Mouse (Mus musculus): Measurements from ENCODE around the gene Rilpl1. TPM values are rescaled to one million over a fixed set of nuclear protein-coding genes. Genes with fewer than 3 reads are reported as not detected.
"Not testable (repeated sequence)": the region's sequence is repeated elsewhere in the genome, so short reads cannot be mapped to it uniquely, and the experiment has no call there.

Rilpl1 gene
- 100 to 1,000 TPM; 209 to 229 TPM for total RNA-seq (2021)

DNA sequence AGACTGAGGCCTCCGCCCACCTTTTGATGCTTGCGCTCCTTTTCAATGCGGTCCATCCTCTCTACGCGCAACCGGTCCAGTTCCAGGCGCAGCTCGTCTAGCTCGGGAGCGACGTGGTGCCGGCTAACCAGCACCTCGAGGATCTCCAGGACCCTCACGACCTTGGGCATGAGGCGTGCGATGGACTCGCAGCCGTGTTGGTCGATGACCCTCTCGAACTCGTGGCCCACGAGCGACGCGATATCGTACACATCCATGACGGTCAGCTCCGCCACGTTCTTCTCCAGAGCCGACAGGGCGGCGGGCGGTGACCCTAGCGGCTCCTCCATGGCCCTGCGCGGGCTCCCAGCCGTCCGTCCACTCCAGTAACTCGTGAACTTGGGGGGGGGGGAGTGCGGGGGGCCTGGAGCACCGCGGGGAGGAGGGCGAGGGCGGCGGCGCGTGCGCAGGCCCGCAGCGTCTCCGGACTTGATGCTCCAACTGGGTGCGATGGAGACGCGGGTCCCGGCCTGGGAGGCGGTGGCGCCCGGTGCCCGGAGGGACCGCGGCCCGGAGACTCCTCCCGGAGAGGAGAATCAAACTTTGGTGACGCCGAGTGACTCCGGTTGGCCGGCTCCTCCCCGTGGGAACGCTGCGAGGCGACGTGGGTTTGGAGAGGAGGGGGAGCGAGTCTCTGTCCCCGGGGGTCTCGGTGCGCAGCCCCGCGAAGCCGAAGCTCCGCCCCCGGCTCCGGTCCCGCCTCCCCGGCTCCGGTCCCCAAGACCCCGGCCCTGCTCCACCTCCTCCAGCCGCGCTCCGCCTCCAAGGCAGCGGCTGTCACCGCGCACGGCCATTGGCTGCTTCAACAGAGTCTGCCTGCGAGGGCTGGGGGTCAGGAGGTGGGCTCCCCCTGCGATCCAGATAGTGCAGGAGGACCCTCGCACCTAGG lies at the start of gene Rilpl1:
Gene Rilpl1 (minus strand): TSS at position 737 of the 928 bp plus-strand sequence.
- peak; percentile 86 to 90 for DNase-seq
- intact Hi-C loops (cut with DNase I): loop anchor here (2.0 kb wide), 2 partner anchors 32 to 48 kb away; partner anchors contain the start of gene Snrnp35

DNA sequence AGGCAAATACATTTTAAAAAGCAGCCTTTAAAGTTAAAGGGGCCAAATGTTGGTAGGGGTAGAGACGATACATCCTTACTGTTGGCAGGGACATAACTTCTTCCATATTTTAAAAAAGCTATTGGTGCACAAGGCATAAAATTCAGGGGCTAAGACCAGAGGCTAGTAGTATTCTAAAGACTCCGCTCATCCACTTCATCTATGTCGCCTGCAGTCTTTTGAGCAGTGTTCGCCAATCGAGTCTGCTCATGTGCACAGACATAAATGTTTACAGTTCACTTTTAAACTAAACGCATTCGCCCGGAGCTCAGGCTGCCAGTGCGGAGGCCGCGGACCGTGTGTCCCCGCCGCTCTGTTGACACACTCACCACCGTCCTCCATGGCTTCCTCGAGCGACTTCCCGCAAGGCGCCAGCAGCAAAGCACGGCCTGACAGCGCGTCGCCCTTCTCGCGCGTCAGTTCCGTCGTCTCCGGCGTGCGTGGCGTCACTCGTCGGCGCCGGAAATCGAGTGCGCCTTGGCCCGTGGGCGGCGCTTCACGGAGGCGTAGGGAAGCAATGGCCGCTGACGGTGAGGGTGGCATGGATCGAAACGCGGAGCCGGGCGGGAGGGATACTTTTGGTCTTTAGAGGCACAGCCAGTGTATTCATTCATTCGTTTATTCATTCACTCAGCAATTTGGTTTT lies 47.6 kb upstream of the Rilpl1 start, which contains the start of the genes Eif2b1 and Gtf2h3:
Gene Eif2b1 (minus strand): TSS at position 499 of the 685 bp plus-strand sequence.
Gene Gtf2h3 (plus strand): TSS at position 508 of the 685 bp plus-strand sequence.
- intact Hi-C loops (cut with DNase I): no loop called here
- DNase-seq: peak; percentile 92 to 97

- intact Hi-C loops (cut with DNase I): no loop called here
- DNase-seq: no peak
Measured at GRCm38 (mm10) chr5:124575467-124575866, 44.3 kb upstream of the Rilpl1 start.

DNA sequence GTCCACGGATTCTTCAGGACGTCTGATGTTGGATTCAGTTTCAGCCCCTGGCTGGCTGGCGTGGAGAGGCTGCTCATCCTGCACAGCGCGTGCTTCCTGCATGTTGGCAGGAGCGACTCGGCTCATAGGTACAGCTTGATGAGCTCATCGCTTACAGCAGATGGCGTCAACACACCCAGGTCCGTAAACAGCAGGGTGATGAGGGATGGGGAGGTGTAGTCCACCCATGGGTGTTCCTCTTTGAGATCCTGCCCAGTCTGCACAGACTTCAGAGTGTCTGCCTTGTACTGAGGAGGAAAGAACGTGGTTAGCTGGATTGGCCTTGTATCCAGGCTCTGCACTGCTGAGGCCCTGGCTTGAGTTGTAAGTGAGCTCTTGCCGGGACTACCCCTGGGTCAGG lies 39.9 kb upstream of the Rilpl1 start:
- DNase-seq: no peak
- intact Hi-C loops (cut with DNase I): no loop called here

DNA sequence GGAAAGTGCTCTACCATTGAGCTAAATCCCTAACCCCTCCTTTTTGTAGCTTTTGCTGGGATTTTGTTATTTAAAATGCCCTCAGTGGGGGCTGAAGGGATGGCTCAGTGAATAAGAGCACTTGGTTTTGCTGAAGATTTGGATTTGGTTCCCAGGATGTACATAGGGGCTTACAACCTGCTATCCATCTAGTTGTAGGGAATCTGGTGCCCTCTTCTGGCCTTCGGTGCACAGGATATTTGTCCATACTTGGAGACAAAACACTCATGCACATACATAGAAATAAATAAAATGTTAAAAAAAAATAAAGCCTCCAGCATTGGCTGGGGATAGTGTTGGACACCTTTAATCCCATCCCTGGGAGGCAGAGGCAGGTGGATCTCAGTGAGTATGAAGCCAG lies 24.0 kb upstream of the Rilpl1 start:
- intact Hi-C loops (cut with DNase I): no loop called here
- DNase-seq: no peak

- DNase-seq: no peak
- intact Hi-C loops (cut with DNase I): loop anchor here (5.0 kb wide), 1 partner anchor 201 kb away; no protein-coding TSS in a partner anchor
Measured at GRCm38 (mm10) chr5:124553607-124554006, 22.4 kb upstream of the Rilpl1 start.

GRCm38 (mm10) chr5:124552558-124553307 lies 21.5 kb upstream of the Rilpl1 start, which contains the start of gene Ddx55:
Gene Ddx55 (plus strand): TSS chr5:124552864.
- intact Hi-C loops (cut with DNase I): loop anchor here (5.0 kb wide), 1 partner anchor 200 kb away; no protein-coding TSS in a partner anchor
- peak; percentile 89 to 90 for DNase-seq

DNA sequence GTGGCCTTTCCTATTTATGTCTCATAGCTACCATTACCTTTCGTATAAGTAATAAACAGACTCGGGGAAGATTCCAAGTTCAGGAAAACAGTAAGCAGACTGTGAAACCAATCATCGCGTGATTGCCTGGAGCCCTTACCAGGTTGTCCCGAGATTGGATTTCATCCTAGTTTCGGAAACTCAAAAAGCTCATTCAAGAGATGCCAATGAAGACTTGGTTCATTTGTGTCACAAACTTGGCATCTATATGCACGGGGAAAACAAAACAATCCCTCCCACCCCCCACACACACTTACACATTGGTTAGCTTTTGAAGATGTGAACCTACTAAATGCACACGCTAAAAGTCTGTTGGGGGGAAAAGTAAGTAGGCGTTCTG lies 20.9 kb upstream of the Rilpl1 start:
- intact Hi-C loops (cut with DNase I): loop anchor here (5.0 kb wide), 1 partner anchor 200 kb away; no protein-coding TSS in a partner anchor

GRCm38 (mm10) chr5:124551349-124552093 lies 20.3 kb upstream of the Rilpl1 start:
- DNase-seq: not testable (repeated sequence)
- intact Hi-C loops (cut with DNase I): loop anchor here (5.0 kb wide), 1 partner anchor 199 kb away; no protein-coding TSS in a partner anchor

More for the DNA sequence above, 20.9 kb upstream of the Rilpl1 start:
- no peak for DNase-seq

GRCm38 (mm10) chr5:124550737-124551136 lies 19.5 kb upstream of the Rilpl1 start:
- not testable (repeated sequence) for DNase-seq
- intact Hi-C loops (cut with DNase I): loop anchor here (5.0 kb wide), 1 partner anchor 198 kb away; no protein-coding TSS in a partner anchor

- intact Hi-C loops (cut with DNase I): no loop called here
- no peak for DNase-seq
Measured at GRCm38 (mm10) chr5:124541602-124541973, 10.4 kb upstream of the Rilpl1 start.

DNA sequence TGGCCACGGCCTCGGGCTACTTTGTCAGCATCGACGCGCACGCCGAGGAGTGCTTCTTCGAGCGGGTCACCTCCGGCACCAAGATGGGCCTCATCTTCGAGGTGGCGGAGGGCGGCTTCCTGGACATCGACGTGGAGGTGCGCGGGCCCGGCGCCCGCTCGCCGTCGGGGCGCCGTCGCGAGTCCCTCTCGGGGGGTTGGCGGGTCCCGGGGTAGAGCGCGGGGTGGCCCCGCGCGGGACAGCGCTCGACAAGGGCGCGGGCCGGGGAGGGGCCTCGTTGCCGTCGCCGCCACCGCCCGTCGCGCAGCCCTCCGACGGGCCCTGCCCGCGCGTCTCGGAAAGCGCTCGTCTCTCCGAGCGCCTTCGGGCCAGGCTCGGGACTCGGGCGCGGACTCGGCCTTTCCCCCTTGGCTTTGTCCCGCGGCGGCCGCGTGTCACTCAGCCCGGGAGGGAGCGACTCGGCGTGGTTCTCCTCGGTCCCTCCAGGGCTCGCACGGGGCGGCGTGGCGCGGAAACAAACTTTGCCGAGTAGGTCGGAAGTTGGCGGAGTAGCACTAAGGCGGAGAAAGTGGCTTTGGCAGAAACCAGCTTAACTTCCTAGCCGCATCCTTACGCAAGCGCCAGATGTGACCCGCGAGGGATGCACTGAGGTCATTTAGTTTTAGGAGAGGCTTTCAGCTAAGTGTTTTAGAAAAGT lies 9.9 kb upstream of the Rilpl1 start:
- intact Hi-C loops (cut with DNase I): no loop called here
- peak; percentile 67 to 82 for DNase-seq

GRCm38 (mm10) chr5:124540383-124540786 lies 9.2 kb upstream of the Rilpl1 start, which contains the start of gene Tmed2:
Gene Tmed2 (plus strand): TSS chr5:124540695.
- intact Hi-C loops (cut with DNase I): no loop called here
- peak; percentile 95 to 96 for DNase-seq

DNA sequence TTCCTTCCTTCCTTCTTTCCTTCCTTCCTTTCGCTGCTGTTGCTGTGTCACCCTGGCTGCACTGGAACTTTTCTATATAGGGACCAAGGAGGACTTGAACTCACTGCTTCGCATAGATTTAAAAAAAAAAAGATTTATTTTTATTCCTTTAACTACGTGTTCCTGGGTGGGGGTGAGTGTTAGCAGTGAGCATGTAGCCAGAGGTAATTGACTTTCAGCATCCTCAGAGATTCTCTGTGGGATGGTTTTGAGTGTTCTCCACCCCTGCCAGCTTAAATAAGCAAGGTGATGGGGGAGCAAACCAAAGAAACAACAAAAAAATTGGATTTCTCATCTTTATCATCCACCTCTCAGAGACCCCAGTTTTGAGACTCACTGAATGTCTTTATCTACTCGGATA lies 8.7 kb upstream of the Rilpl1 start:
- DNase-seq: no peak
- intact Hi-C loops (cut with DNase I): loop anchor here (1.0 kb wide), 1 partner anchor 108 kb away; no protein-coding TSS in a partner anchor

DNA sequence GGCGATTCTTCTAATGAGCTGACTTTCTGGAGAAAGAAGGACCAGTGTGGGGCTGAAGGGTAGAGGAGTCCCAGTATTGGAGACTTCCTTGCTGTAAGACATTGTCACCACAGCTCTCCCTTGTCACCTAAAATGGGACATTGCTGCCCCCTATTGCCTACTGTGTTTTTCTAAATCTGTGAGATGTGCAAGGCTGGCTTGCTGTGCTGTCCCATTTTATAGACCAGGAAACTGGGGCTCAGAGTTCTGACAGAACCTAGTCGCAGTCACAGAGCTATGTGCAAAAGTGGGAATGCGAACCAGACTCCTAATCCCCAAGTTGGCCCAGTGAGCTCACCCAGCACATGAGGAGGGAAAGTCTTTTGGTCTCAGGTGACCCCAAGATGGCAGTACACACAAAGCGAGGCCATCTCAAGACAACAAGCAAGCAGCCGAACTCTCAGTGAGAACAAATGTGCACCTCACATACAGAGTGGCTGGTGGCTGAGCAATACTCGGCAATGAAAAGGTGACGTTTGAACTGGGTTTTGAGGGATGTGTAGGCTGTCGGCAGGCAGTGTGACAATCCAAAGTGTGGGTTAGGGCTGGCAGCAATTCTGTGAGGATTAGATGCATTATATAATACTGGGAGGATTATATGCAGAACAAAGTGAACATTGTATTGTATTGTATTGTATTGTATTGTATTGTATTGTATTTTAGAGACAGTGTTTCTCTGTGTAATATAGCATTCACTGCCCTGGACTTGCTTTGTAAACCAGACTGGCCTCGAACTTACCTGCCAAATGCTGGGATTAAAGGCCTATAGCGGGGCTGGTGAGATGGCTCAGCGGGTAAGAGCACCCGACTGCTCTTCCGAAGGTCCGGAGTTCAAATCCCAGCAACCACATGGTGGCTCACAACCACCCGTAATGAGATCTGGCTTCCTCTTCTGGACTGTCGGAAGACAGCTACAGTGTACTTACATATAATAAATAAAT lies 7.9 kb upstream of the Rilpl1 start:
- DNase-seq: peak; percentile 61 to 70
- intact Hi-C loops (cut with DNase I): loop anchor here (1.0 kb wide), 1 partner anchor 107 kb away; no protein-coding TSS in a partner anchor

DNA sequence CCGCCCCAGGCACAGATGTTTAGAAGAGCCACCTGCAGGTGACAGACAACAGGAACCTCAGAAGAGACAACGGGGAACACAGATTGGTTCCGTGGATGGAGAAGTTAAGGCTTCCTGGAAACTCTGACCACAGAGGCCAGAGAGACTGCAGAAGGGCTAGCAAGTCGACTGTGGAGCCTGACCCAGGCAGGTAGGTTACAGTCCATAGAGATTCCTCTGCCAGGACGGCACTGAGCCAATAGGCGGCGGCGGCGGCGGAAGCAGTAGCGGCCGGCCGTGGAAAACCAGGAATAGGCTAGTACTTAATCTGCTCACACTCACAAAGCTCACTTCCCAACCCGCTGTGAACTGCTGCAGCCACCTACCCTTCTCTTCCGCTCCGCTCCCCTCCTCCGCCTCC lies 5.6 kb upstream of the Rilpl1 start:
- intact Hi-C loops (cut with DNase I): loop anchor here (2.0 kb wide), 1 partner anchor 36 kb away; no protein-coding TSS in a partner anchor
- peak; percentile 66 to 69 for DNase-seq

- DNase-seq: no peak
- intact Hi-C loops (cut with DNase I): no loop called here
Measured at GRCm38 (mm10) chr5:124535016-124535415, 3.8 kb upstream of the Rilpl1 start.
